Mouse (Mus musculus) urinary bladder, postnatal 10 days (tissue): ENCODE measurements around the gene Irf3.
"Not testable (repeated sequence)": the region's sequence is repeated elsewhere in the genome, so short reads cannot be mapped to it uniquely, and the experiment has no call there.

Source experiments
- DNase-seq: peaks from one replicate; pipeline ENCODE4 v3.0.0; 2022; ENCODE audit warnings: low spot score

The Irf3 gene

DNA sequence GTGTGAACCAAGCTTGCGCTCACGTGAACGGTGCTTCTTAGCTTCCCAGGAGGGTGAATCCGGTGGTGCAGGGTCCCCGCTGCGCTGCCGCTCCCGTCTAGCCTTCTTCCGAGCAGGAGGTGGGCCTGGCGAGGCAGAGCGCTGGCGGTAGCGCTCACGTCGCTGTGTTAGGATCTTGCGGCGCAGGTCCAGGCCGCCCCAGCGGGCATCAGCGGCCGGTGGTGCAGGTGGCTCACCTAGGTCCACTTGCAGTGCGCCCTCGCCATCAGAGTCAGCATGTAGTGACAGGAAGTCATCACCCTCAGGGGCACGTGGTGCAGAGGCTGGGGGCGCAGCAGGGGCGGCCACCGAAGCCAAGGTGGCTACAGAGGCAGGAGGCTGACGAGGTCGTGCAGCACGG is 10.4 kb downstream of the Irf3 start:
- DNase-seq, result no peak

- DNase-seq, result no peak
Measured at GRCm38 (mm10) chr7:45008411-45008810, 11.0 kb downstream of the Irf3 start.

- no peak for DNase-seq
Measured at GRCm38 (mm10) chr7:45012011-45012410, 14.6 kb downstream of the Irf3 start.

GRCm38 (mm10) chr7:45012824-45013223 is 15.4 kb downstream of the Irf3 start:
- DNase-seq, result no peak

DNA sequence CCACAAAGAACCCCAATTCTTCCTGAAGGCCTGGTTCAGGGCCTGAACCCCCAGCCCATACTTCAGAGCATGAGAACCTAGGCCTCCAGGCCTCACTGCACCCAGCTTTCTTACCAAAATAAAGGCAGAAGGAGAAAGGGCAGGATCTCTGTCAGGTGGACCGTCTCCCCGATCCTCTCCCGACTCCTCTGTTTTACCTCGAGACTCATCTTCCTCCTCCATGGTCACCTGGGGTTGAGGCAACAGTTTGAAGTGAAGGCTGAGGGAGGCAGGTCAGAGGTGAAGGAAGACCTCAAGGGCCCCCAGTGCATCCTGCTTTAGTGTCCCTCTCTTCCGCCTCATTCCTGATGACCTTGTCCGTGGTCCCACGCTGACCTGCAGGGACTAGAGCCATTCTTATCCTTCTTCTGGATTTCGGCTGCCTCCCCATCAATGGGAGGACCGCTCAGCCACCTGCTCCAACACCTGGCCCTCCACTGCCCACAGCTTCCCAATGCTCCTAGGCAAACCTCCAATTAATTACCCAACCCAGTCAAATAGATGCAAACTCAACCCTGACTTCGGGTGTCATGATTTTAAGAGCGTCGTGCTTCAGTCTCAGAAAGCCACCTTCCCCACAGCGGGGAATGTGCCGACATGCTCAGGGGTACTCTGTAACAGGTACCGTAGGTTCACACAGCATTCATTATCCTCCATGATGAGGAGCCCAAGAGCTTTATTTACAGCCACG is 16.1 kb downstream of the Irf3 start:
- DNase-seq, result no peak

GRCm38 (mm10) chr7:45014096-45014451 is 16.6 kb downstream of the Irf3 start:
- DNase-seq, result no peak

DNA sequence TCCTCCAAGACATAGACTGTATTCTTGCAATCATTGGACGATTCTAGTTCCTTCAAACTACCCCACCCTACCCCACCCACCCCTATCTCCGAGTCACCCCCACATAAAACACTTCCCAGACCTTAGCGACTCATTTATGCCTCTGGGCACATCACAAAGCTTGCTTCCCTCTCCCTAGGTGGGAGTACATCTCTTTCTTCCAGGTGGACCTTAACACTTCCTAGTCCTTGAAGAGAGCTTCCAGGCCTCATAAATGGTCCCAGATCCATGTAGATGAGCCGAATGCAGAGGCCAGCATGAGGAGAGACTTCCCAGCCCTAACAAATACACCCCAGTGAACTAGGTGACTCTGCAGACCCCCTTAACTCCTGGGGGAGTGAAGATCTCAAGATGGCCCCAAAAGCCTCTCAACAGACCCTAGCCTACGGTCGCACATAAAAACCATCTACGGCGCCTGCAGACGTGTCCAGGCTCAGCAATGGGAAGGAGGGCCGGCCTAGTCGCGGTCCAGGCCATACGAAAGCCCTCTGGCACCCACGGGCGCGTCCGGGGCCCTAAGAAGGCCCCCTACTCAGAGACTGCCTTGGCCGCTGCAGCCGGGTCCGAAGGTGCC is 18.0 kb downstream of the Irf3 start:
- no peak for DNase-seq

DNA sequence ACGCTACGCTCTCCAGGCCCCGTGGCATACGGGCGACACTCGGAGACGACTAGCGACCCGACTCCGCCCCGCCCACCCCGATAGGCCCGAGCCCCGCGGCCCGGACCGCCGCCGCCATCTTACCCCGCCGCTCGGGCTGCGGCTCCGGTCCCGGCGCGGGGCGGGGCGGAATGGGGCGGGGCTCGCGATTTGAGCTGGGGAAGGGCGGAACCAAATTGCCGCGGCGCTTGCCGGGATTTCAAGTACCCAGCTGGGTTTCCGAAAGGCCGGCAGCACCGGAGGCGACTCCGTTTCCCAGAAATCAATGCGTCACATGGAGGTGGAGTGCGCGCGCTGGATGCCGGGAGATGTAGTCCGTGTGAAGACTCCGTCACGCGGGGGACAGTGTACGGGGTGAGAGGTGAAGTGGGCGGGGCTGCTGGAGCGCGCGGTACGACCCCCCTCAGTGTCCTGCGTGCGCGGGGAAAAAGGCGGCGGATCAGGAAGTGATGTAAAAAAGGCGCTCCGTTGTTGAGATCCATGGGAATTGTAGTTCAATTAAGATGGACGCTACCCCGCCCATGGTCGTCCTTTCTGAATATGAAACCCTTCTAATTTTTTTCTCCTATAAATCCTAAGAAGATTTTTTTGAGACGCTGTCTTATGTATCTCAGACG is 18.6 kb downstream of the Irf3 start, which contains the start of gene Scaf1:
Scaf1 (minus strand) TSS at position 407 of the 656 bp plus-strand sequence.
- peak; percentile 97 for DNase-seq

GRCm38 (mm10) chr7:45016761-45017160 is 19.3 kb downstream of the Irf3 start:
- no peak for DNase-seq

DNA sequence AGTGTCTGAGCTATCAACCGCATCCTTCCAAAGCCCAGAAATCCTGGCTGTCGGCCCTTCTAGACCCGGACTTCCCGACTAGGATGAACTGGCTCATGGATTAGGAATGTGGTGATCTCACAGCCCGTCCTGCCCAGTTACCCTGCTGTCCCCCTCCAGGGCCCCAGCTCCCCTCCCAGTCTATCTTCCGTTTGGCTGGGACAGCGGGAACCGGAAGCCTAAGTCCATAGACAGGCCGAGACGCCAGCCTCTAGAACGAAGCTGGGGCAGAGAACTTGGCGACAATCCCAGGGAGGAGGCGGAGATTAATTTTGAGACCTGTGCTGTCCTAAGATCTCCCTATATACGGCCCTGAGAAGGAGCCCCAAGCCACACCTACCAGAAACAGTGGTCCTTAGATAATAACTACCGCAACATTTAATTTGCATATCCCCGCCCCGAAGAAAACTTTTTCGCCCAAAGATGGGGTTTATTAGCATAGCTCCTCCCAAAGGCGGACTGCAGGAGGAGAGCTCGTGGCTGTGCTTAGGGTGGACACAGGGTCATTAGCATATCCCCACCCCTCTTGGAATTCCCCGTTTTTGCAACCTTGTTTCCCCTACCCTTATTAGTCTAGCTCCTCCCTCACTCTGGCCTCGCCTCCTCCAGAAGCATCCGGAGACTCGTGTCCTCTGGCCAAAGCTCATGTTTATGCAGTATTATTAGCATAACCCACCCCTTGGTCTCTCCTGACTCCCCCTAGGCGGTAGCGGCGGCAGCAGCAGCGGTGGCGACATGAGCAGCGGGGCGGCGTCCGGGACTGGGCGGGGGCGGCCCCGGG is 20.0 kb downstream of the Irf3 start, which contains the start of gene Rras:
Rras (plus strand) TSS at position 720 of the 820 bp plus-strand sequence.
- DNase-seq, result peak; percentile 77

DNA sequence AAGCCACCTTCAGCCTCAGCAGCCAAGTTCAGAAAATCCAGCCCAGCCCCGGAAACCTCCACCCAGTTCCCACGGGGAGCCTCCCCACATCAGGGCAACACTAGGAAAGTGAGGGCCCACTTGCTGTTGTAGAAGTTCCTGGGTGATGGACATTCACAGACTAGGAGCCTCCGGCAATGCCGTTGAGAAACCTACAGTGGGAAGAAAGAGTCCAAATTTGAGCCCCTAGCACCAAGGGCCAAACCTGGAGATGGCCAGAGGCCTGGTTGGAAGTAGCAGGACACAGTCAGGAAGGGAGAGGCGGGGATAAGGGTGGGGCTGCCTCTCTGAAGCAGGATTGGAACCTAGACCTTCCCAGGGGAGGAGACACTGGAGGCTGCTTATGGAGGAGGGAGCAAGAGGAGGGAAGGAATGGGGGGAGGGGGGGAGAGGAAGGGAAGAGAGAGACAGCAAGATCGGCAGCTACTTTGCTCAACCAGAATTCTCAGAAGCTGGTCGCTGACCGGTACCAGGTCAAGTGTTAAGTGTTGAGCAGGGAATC is 21.7 kb downstream of the Irf3 start:
- no peak for DNase-seq

DNA sequence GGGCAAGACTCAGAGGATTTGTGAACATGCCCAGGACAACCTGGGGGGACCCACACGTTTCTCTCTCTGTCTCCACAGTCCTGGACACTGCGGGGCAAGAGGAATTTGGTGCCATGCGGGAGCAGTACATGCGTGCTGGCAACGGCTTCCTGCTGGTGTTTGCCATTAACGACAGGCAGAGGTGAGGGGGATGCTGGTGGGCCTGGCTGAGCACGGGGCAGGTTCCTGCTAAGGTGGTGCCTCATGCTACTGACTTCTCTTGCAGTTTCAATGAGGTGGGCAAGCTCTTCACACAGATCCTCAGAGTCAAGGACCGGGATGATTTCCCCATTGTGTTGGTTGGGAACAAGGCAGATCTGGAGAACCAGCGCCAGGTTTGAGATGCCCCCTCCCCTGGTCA is 22.8 kb downstream of the Irf3 start:
- no peak for DNase-seq

GRCm38 (mm10) chr7:45023711-45024110 is 26.3 kb downstream of the Irf3 start:
- DNase-seq, result not testable (repeated sequence)

DNA sequence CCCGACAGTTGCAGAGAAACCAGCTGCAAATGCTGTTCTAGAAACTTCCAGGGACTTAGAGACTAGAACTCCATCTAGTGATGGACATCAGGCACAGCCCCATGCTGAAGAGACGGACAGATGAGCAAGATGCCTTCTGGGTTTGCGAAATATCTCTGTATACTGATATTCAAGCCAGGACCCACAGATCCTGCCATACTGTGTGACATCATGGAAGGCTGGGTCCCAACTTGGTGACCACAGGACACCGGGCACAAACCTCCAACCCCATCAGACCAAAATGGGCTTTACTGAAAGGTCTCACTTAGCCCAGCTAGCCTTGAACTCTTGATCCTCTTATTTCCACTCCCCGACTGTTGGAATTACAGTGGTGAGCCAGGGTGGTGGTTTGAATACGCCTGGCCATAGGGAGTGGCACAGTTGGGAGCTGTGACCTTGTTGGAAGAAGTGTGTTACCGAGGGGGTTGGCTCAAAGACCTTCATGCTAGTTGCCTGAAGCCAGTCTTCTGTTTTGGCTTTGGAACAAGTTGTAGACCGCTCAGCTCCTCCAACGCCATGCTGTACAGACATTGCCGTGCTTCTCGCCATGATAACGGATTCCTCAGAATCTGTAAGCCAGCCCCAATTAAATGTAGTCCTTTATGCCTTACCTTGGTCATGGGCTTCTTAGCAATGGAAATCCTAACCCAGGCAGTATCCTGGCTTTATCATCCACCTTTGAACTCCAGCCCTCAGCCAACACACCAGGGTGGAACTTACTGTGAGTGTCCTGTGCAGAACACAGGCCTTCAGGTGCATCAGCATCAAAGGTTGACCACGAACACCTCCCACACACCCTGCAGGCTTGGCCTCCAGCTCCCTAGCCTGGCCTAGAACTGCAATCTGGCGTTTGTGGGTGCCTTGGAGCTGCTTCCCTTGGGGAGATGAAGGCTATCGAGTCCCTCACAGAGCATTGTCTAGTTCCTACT is 27.1 kb downstream of the Irf3 start:
- DNase-seq, result no peak

GRCm38 (mm10) chr7:45025601-45026220 is 28.3 kb downstream of the Irf3 start:
- DNase-seq, result no peak

- DNase-seq, result no peak
Measured at GRCm38 (mm10) chr7:45026256-45026655, 28.8 kb downstream of the Irf3 start.

DNA sequence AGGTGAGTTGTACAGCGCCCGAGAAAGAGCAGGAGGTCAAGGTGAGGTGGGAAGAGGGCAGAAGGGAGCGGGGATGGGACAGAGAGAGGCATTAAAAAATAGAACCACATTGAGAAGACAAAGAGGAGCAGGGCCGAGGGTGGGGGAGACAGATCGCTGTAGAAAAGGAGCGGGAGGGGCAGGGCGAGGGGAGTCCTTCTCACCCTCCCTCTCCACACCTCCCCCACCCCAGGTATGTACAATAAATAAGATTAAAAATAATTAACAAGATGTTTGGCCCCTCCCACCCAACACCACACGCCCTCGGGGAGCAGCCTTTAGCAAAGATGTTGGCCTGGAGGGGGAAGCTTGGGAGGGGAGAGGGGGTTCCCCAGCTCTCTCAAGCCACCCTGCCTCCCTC is 30.3 kb downstream of the Irf3 start:
- DNase-seq, result no peak

- no peak for DNase-seq
Measured at GRCm38 (mm10) chr7:45028351-45028750, 30.9 kb downstream of the Irf3 start.

DNA sequence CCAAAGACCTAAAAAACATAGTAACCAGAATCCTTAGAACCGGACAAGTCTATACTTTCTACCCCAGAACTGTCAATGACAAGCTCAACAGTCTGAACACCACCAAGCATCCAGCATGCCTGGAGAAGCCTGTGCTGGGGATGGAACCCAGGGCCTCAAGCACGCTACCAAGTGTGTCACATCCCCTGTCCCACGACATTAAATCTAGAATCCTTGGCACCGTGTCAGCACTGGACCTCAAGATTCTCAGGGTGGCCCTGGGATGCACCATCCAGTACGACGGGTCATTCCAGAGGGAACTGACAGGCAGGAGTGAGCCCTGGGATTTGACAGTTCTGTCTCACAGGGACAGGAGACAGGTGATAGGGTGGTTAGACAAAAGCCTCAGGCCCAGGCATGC is 32.5 kb downstream of the Irf3 start:
- no peak for DNase-seq

- DNase-seq, result no peak
Measured at GRCm38 (mm10) chr7:45030857-45031256, 33.4 kb downstream of the Irf3 start.
